Mouse (Mus musculus) cerebellum, adult (tissue): ENCODE measurements at regions not wholly inside any gene's neighbourhood (a gene's known extent, or its start where the extent isn't known, plus 50 kb on each side); places are given as distances from the start of the nearest gene placed in this dataset.
A peak's percentile ranks its signal among the peaks of the same experiment; 100 is the strongest.

Experiments
- ATAC-seq: cut with Nextera tagmentation; 2 replicates; pipeline ENCODE4 v1.9.2; 2017; ENCODE audit warnings: mild to moderate bottlenecking, moderate library complexity, mixed read lengths; ENCODE audit not compliant: insufficient number of reproducible peaks, low FRiP score, low TSS enrichment

DNA sequence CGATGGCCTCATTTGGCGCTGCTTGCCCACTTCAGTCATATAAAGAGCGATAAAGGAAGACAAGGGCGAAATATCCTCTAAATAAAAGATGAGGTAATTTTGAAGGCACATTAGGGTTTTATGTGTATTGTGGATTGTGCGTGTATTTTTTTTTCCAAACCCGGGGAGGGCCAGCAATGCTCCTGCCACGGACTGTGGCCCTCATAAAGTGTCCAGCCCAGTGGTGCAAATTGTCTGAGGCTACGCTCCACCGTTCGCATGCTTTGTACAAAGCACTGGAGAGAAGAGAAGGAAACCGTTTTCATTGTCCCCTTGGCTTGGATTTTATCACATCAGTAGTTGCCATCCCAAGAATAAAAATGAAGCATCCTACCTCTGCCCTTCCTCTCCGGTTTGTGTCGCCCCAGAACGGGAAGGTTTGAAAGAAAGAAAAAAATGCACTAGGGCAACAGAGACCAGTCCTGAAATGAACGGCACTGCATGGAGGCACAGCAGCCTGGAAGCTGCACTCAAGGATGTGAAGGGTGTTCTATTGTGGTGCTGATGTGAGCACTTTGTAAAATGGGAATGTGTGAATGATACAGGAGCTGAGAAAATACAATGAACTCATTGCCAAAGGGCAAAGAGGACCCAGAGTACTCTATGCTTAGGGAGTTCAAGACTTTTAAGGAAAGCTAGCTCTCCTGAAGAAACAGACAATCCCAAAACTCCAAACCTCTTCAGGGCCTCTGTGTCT lies 1004.7 kb upstream of the A1bg start:
- ATAC-seq = no peak

GRCm38 (mm10) chr15:61920041-61920440 lies 997.2 kb upstream of the A1bg start:
- no peak for ATAC-seq

- ATAC-seq = no peak
Measured at GRCm38 (mm10) chr15:61913546-61914160, 990.8 kb upstream of the A1bg start.

GRCm38 (mm10) chr15:61905165-61905845 lies 982.5 kb upstream of the A1bg start:
- ATAC-seq = no peak

GRCm38 (mm10) chr15:61899809-61900208 lies 977.0 kb upstream of the A1bg start:
- ATAC-seq = no peak

GRCm38 (mm10) chr15:61897566-61897965 lies 974.8 kb upstream of the A1bg start:
- no peak for ATAC-seq

GRCm38 (mm10) chr15:61890330-61890729 lies 967.5 kb upstream of the A1bg start:
- no peak for ATAC-seq

- peak; percentile 96 for ATAC-seq
Measured at GRCm38 (mm10) chr15:61888569-61889326, 965.9 kb upstream of the A1bg start.

DNA sequence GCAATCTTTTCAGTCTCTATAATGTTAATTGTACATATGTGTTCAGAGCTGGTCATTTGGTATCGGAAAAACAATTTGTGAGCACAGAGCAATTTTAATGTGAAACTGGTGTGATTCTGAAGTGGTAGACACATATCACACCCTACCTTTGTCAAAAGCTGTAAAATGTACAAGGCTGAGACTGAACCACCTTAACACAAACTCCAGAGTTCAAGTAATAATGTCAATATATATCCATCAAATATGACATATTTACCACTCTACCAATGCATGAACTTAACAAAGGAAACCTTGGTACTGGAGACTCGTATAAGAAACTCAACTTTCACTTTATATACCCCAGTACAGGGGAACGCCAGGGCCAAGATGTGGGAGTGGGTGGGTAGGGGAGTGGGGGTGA lies 956.6 kb upstream of the A1bg start:
- no peak for ATAC-seq

- ATAC-seq = no peak
Measured at GRCm38 (mm10) chr15:61873047-61873446, 950.2 kb upstream of the A1bg start.

DNA sequence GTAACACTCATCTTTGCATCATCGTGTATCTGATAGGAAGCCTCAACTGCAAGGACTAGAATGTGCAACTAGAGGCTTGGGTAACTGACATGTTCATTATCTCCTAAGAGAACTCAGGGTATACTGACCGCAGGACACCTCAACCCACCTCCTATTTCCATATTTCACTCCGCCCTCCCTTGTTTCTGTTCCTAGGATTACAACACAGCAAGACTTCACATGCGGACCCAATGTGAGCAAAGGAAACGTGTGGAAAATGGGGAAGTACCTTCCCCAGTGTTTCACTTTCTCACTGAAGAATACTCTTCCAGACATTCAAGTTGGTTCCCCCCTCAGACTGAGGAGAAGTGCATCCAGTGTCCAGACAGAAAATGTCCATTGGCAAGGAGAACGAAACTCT lies 937.9 kb upstream of the A1bg start:
- ATAC-seq = no peak

- no peak for ATAC-seq
Measured at GRCm38 (mm10) chr15:61855880-61856279, 933.1 kb upstream of the A1bg start.

DNA sequence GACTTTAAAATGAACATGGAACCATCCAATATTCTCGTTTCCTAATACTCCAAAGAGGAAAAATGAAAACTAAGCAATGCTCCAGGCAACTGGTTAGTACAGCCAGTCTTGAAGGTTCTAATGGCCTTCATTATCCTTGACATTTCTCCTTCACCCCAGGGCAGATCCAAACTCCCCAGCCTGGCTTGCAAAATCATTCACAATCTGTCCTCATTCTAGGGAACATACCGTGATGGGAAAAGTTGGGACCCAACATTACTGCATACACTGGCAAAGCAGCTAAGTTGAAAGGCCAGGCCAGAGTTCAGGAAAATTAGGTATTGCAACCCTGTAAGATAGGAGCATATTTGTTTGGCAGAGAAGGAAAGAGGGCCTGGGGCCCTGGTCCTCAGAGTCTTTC lies 889.9 kb upstream of the A1bg start:
- no peak for ATAC-seq

- no peak for ATAC-seq
Measured at GRCm38 (mm10) chr15:61805379-61805778, 882.6 kb upstream of the A1bg start.

GRCm38 (mm10) chr15:61800155-61800554 lies 877.3 kb upstream of the A1bg start:
- ATAC-seq = no peak

GRCm38 (mm10) chr15:61797827-61798226 lies 875.0 kb upstream of the A1bg start:
- ATAC-seq = no peak

DNA sequence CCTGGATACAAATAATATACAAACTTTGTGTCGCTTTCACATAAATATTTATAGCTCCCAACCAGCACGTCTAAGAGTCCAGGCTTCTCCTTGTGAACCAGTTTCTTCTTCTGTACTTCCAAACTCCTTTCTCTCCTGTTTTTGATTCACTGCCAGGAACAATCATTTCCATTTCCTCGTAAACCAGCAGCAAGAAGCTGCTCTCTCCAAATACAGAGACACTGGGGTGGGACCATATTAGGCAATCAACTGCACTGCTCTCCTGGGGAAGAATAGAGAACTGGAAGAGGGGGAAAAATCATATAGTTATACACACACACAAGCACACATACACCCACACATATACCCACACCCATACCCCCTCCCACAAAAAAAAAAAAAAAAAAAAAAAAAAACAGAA lies 871.7 kb upstream of the A1bg start:
- ATAC-seq = no peak

GRCm38 (mm10) chr15:61789847-61790562 lies 867.2 kb upstream of the A1bg start:
- no peak for ATAC-seq

DNA sequence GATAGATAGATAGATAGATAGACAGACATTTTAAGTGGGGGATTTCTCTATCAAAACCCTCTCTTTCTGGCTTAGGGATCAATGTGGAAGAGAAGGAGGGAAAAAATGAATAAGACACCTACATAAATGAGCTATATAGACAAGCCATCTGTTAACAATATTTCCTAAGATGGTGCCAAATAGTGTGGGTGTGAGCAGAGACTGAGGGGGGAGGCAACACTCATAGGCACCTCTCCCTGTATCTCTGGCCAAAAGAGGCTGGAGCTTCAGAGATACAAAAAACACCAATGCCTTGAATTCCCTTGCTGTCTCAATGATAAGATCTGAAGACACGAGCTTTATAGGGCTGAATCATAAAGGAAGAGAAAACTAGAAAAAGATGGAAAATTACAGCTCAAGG lies 864.2 kb upstream of the A1bg start:
- no peak for ATAC-seq

- no peak for ATAC-seq
Measured at GRCm38 (mm10) chr15:61781531-61781930, 858.7 kb upstream of the A1bg start.
